Mouse (Mus musculus) layer of hippocampus, postnatal 25 days (tissue): ENCODE data around the gene D430042O09Rik. TPM values are rescaled to one million over a fixed set of nuclear protein-coding genes. Genes with fewer than 3 reads are reported as not detected.

Source experiments
- DNase-seq, 2 experiments: peaks; one replicate each; pipeline ENCODE4 v3.0.0; 2022; ENCODE audit warnings: mixed read lengths in 2 of 2, low spot score in 1 of 2; ENCODE audit errors: extremely low spot score in 1 of 2
- total RNA-seq, 2 experiments: library from RNA; stranded (reverse); gene quantifications; 2 replicates each; pipeline ENCODE4 v1.2.3; 2021

Gene D430042O09Rik
- total RNA-seq, 2 experiments from 2014 or later: 27.1 to 29.4 TPM

GRCm38 (mm10) chr7:125787046-125787445, 79.4 kb downstream of the D430042O09Rik start:
- DNase-seq: no peak

GRCm38 (mm10) chr7:125790039-125790438, 82.4 kb downstream of the D430042O09Rik start:
- no peak for DNase-seq

DNA sequence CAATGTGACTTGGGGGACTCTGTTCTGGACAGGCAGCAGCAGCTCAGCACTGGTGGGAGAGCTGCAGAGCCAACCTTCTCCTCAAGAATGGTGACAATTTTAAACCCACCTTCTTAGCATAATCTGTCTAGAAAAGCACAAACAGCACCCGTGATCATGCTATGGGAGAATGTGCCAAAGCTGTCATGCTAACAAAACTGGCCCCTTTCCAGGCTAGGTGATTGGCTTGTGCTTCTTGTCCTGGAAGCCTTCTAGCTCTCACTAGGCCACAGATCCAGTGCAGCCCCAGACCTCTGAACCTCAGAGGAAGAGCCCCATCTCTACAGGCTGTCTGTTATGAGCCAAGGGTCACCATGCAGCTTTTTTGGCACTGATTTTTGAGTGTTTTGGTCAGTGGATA, 98.9 kb downstream of the D430042O09Rik start:
- no peak for DNase-seq

- no peak for DNase-seq
Measured at GRCm38 (mm10) chr7:125808210-125808609, 100.5 kb downstream of the D430042O09Rik start.

DNA sequence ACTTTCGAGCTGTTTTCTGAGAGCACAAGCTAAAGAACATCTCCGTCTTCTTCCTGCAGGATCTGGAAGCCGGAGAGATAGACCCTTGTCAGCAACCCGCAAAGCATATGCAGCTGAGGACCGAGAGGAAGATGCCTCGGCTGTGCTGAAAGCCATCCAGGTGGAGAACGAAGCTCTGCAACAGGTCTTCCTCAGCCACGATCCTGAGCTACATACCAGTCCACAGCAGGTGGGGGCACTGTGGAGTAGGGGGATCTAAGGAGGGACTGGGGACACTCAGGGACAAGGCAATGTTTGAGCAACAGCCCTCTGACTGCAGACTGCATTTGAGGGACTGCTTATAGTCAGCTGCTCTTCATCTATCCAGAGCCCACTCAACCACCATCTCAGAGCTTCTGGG, 105.0 kb downstream of the D430042O09Rik start:
- DNase-seq: no peak

DNA sequence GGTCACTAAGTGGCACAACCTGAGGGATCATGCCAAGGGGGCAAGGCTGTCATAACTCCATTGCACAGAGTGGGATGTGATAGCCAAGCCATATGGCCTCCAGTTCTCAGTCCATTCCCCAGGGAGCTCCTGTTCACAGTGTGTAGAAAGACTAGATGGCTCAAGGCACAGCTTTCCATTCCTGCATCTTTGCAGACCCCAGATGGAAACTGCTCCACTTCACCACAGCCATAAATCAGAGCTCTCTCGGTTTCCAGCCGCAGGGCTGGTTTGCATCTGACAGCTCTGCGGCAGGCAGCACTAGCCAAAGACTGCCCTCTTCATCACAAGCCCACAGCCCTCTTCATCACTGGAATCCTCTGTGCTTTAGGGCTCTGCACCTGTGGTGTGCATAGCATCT, 108.0 kb downstream of the D430042O09Rik start:
- DNase-seq: no peak

DNA sequence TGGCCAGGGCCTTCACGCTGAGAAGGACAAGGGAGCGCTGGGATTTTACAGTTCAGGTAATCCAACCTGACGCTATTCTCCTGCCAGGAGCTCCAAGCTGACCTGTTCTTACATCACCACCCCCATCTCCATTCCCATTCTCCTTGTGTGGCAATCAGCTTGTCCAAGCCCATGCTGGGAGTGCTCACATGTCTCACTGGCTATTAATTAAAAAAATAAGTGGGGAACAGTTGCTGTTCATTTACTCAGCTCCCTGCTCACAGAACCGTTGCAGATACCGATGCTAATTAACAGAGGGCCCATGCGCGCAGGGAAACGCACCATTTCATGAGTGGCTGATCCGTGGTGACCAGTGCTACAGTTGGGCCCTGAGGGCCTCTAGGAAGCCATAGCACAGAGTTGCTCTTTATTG, 110.6 kb downstream of the D430042O09Rik start:
- no peak for DNase-seq

DNA sequence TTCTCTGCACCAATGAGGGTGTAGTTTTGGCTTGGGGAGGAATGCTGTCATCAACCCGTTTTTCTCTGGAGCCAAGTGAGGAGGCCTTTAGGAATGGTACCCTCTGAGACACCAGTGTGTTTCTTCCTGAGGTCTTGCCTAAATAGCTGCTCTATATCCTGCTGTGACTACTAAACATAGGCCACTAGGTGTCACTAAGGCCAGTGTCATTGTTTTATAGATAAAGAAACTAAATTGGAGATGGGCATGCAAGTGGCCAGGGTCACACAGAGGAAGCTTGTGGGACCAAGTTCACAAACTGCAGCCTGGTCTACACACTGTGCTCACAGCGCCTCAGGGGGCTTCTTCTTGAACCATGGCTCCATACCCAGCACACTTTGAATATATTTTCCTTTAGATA, 112.5 kb downstream of the D430042O09Rik start:
- no peak for DNase-seq

GRCm38 (mm10) chr7:125826425-125826824, 118.7 kb downstream of the D430042O09Rik start:
- DNase-seq: no peak

DNA sequence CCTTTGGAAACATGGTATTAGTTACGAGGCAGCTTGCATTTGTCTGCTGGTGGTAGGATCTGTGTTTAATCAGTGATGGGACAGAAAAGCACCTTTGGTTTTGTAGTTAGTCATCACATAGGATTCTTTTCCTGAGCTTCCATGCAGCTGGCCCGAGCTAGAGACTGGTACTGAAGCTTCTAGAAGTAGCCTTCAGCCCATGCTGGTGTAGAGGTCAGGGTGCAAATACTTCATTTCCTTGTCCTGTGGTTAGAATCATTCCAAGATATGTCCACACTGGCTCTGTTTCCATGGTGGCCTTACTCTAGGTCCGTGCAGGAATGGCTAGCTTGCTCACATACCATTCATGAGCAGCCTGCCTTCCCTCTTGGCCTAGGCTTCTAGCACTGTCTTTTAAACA, 119.2 kb downstream of the D430042O09Rik start:
- no peak for DNase-seq

DNA sequence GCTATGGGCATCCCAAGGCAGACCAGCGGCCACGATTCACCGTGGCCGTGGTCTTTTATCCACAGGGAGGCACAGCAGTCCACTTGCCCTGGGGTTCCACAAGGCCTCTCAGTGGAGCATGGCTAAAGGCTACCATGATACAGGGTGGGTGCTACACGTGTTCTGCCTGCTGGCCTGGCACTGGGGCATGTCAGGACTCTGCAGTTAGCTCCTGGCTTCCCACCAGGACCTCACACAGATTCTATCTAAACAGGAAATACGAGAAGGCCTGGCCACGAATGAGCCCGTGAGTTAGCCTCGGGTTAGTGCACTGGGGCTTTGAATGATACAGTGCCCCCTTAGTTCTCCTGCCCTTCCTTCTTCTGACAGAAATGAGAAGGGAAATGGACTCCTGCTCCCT, 119.7 kb downstream of the D430042O09Rik start:
- DNase-seq: no peak

DNA sequence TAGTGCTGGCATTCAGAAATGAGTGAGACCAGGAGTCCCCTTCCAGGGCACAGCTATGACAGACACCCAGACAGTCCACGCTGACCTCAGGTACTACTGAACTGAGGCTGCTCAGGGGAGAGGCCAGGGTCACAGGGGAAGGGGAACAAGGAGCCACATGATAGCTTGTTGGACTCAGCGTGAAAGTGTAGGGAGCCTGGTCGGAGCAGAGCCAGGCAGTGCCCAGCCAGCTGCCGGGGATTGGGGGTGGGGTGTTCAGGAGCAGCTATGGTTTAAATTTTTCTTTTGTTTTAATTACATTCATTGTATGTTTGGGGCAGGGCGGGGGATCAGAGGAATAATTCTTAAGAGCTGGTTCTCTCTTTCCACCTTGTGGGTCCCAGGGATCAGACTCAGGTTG, 120.9 kb downstream of the D430042O09Rik start:
- DNase-seq: no peak

GRCm38 (mm10) chr7:125829121-125829666, 121.5 kb downstream of the D430042O09Rik start:
- DNase-seq: no peak

GRCm38 (mm10) chr7:125832767-125833166, 125.1 kb downstream of the D430042O09Rik start:
- no peak for DNase-seq

DNA sequence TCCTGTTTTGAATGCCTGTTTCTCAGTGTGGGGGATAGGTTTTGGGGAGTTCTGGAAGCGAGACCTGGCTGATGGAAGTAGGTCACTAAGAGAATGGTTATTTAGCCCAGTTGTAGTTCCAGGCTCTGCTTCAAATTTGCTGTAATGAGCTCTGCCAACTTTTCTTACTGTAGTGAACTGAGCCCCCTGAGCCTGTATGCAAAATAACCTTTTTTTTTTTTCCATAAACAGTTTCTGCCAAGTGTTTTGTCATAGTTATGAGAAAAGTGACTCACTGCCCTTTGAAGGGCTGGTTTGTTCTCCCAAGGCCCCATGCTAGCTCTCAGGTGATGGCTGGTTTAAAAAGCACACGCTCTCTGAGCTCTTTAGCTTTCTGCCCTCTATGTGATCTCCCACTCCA, 125.8 kb downstream of the D430042O09Rik start:
- DNase-seq: no peak

GRCm38 (mm10) chr7:125838078-125838742, 130.5 kb downstream of the D430042O09Rik start:
- no peak for DNase-seq

DNA sequence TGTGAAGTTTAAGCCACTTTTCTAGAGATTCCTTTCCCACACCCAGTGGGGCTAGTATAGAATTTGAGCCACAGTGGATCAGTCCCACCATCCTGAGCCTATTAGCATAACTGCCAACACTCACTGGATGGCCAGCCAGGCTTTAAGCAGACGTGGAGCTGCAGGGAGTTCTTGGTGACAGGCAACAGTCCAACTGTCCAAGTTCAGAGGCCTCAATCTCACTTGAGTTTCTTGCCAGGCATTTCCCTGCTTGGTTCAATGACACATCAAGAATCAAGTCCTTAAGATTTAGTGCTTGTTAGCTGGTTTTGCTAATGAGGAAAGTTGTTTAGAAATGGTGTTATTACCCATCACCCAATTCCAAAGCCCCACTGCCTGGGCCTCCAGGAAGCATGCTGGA, 137.9 kb downstream of the D430042O09Rik start:
- no peak for DNase-seq

DNA sequence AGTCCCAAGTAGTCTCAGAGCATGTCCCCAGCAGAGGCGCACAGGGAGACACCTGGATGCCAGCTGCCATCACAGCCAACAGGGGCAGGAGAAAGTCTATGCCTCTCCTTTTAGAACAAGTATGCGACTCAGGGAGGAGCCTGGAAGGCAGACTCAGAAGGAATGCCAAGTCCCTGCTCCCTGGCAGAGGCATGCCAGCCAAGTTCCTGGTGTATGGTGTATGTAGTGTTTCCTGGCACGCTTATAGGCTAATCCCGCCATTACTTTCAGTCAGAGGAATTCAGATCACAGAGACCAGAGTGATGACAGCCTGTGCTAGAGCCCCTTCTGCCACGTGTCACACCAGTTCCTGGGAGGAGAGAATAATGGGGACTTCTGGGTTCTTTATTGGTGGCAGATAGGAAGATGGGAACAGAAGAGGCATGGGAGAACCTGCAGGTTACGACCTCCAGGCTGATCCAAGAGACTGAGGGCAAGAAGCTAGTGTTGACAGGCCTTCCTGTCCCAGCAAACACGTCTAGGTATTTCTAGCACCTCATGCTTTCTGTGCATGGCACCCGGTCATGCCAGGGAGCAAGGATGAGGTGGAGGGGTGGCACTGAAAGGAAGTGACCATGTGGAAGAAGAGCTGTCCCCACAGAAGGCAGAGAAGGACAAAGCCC, 139.3 kb downstream of the D430042O09Rik start:
- DNase-seq: no peak

- no peak for DNase-seq
Measured at GRCm38 (mm10) chr7:125847528-125847866, 139.8 kb downstream of the D430042O09Rik start.

- DNase-seq: no peak
Measured at GRCm38 (mm10) chr7:125859564-125859963, 151.9 kb downstream of the D430042O09Rik start.

- DNase-seq: no peak
Measured at GRCm38 (mm10) chr7:125860421-125860820, 152.7 kb downstream of the D430042O09Rik start.

DNA sequence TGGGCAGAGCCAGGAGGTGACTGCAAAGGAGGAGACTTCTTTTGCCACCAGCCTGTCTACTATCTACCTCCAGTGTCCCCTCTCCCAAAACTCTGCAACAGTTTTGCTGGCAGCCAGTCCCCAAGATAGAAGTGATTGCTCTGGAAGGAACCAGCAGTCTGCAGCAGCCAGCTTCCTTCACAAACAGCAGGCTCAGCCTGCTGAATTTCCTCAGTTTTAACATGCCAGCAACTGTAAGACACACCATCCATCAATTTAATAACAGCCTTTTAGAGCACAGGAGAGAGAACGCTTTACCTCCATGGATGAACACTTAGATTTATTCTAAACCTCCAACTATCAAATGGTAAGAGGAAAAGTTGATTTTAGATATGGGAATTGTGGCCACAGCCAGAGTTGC, 156.3 kb downstream of the D430042O09Rik start:
- no peak for DNase-seq
